Mouse (Mus musculus) adrenal gland, postnatal 10 days (tissue): ENCODE data around the gene Myl7. TPM values are rescaled to one million over a fixed set of nuclear protein-coding genes. Genes with fewer than 3 reads are reported as not detected.
A peak's percentile ranks its signal among the peaks of the same experiment; 100 is the strongest.
"Not testable (repeated sequence)": the region's sequence is repeated elsewhere in the genome, so short reads cannot be mapped to it uniquely, and the experiment has no call there.

Source experiments
- DNase-seq: peaks from one replicate; pipeline ENCODE4 v3.0.0; 2021; ENCODE audit warnings: mixed read lengths
- total RNA-seq, 2 experiments: library from RNA; stranded (reverse); gene quantifications; 2 replicates each; pipeline ENCODE4 v1.2.3; 2021

The Myl7 gene
- total RNA-seq, 2 experiments from 2014 or later: 0.66 TPM; not detected in 1

- no peak for DNase-seq
Measured at GRCm38 (mm10) chr11:5903844-5904243, 5.3 kb upstream of the Myl7 start.

- no peak for DNase-seq
Measured at GRCm38 (mm10) chr11:5902390-5902789, 3.8 kb upstream of the Myl7 start.

- peak; percentile 63 for DNase-seq
Measured at GRCm38 (mm10) chr11:5901950-5902349, 3.4 kb upstream of the Myl7 start.

- no peak for DNase-seq
Measured at GRCm38 (mm10) chr11:5901320-5901719, 2.7 kb upstream of the Myl7 start.

- DNase-seq: no peak
Measured at GRCm38 (mm10) chr11:5899286-5899685, 704 bp upstream of the Myl7 start.

GRCm38 (mm10) chr11:5897839-5898238 is 743 bp downstream of the Myl7 start:
- DNase-seq: no peak

- DNase-seq: no peak
Measured at GRCm38 (mm10) chr11:5897230-5897629, 1.4 kb downstream of the Myl7 start.

GRCm38 (mm10) chr11:5893807-5894206 is 4.8 kb downstream of the Myl7 start:
- DNase-seq: no peak

GRCm38 (mm10) chr11:5892810-5893368 is 5.7 kb downstream of the Myl7 start:
- no peak for DNase-seq

GRCm38 (mm10) chr11:5892151-5892591 is 6.4 kb downstream of the Myl7 start:
- no peak for DNase-seq

GRCm38 (mm10) chr11:5888563-5888962 is 10.0 kb downstream of the Myl7 start:
- DNase-seq: not testable (repeated sequence)

- DNase-seq: no peak
Measured at GRCm38 (mm10) chr11:5887250-5887649, 11.3 kb downstream of the Myl7 start.

- DNase-seq: peak; percentile 71
Measured at GRCm38 (mm10) chr11:5886187-5886586, 12.4 kb downstream of the Myl7 start.

GRCm38 (mm10) chr11:5882518-5882917 is 16.1 kb downstream of the Myl7 start:
- no peak for DNase-seq

- peak; percentile 71 for DNase-seq
Measured at GRCm38 (mm10) chr11:5879905-5880304, 18.7 kb downstream of the Myl7 start.

- DNase-seq: no peak
Measured at GRCm38 (mm10) chr11:5878661-5879060, 19.9 kb downstream of the Myl7 start.

- DNase-seq: peak; percentile 98
Measured at GRCm38 (mm10) chr11:5877921-5878526, 20.6 kb downstream of the Myl7 start, which contains the start of gene Pold2. Gene Pold2 (minus strand): TSS chr11:5878292.

GRCm38 (mm10) chr11:5877421-5877820 is 21.2 kb downstream of the Myl7 start:
- DNase-seq: no peak

GRCm38 (mm10) chr11:5873192-5873591 is 25.4 kb downstream of the Myl7 start:
- no peak for DNase-seq

- no peak for DNase-seq
Measured at GRCm38 (mm10) chr11:5872707-5873106, 25.9 kb downstream of the Myl7 start.

- no peak for DNase-seq
Measured at GRCm38 (mm10) chr11:5870069-5870468, 28.5 kb downstream of the Myl7 start.

- no peak for DNase-seq
Measured at GRCm38 (mm10) chr11:5869331-5869730, 29.3 kb downstream of the Myl7 start.

- no peak for DNase-seq
Measured at GRCm38 (mm10) chr11:5868324-5868723, 30.3 kb downstream of the Myl7 start.

GRCm38 (mm10) chr11:5867196-5867595 is 31.4 kb downstream of the Myl7 start:
- no peak for DNase-seq
